Mouse (Mus musculus) spleen, adult 2 months (tissue): ENCODE measurements around the gene Kcnh6. TPM values are rescaled to one million over a fixed set of nuclear protein-coding genes. Genes with fewer than 3 reads are reported as not detected.
A peak's percentile ranks its signal among the peaks of the same experiment; 100 is the strongest.

Experiments used
- DNase-seq, 2 experiments: peaks; one replicate each; pipeline versions ENCODE4 v3.0.0 to v3.0.0-alpha.2; 2012 to 2021; ENCODE audit warnings: low spot score in 2 of 2, low read depth in 1 of 2
- H3K27ac ChIP-seq: fragments of 200-500 bp; 2 replicates; pipeline ENCODE4 v1.5.1; 2012; ENCODE audit warnings: low read length, inconsistent platforms; ENCODE audit not compliant: insufficient read depth
- H3K27me3 ChIP-seq: fragments of 200-500 bp; 2 replicates; pipeline ENCODE4 v1.6.1; 2012; ENCODE audit warnings: mild to moderate bottlenecking, moderate library complexity, low read length, inconsistent platforms; ENCODE audit not compliant: control insufficient read depth, insufficient read depth
- H3K36me3 ChIP-seq: fragments of 200-500 bp; 2 replicates; pipeline ENCODE4 v1.6.1; 2012; ENCODE audit warnings: mild to moderate bottlenecking, low read length, inconsistent platforms; ENCODE audit not compliant: control insufficient read depth, insufficient read depth
- H3K4me1 ChIP-seq: fragments of 200-500 bp; 2 replicates; pipeline ENCODE4 v1.6.1; 2011; ENCODE audit warnings: inconsistent platforms; ENCODE audit not compliant: control insufficient read depth, insufficient read depth, insufficient read length
- H3K4me3 ChIP-seq: fragments of 200-500 bp; 2 replicates; pipeline ENCODE4 v1.5.1; 2011; ENCODE audit warnings: mild to moderate bottlenecking, inconsistent platforms; ENCODE audit not compliant: insufficient read depth, insufficient read length; ENCODE audit errors: extremely low read depth
- CTCF ChIP-seq: fragments of 200-500 bp; IDR thresholded peaks from 2 replicates; pipeline ENCODE4 v1.5.1; 2011; ENCODE audit warnings: mild to moderate bottlenecking, inconsistent platforms; ENCODE audit not compliant: insufficient read depth, insufficient read length, insufficient replicate concordance; ENCODE audit errors: extremely low read depth
- POLR2A ChIP-seq: fragments of 200-500 bp; IDR thresholded peaks from 2 replicates; pipeline ENCODE4 v1.6.1; 2011; ENCODE audit warnings: low read depth, low read length, inconsistent platforms
- WGBS: fragments of 180-500 bp; shearing (Covaris S2); methylation state at CpG from one replicate; pipeline ENCODE4 v1.1.7; 2018; 5-methylcytosine and 5-hydroxymethylcytosine counted together
- polyA plus RNA-seq: library from polyadenylated mRNA; depleted of rRNA; stranded (reverse); fragments of >200 nt; gene quantifications from 2 replicates; pipeline ENCODE4 v1.2.3, GENCODE M21; 2012; rRNA removed

Kcnh6 gene
- polyA plus RNA-seq: 0.35 and 0.56 TPM in 2 replicates

GRCm38 (mm10) chr11:106007821-106008220 is at the start of gene Kcnh6:
Gene Kcnh6, plus strand, starts transcription at chr11:106008124.
- H3K4me3 ChIP-seq: no peak within 1 kb of the TSS
- H3K36me3 ChIP-seq: no peaks in the 10 kb centered on the region
- 0 out of 2 replicates have a peak, but pooled peaks cover 2% of the 10 kb centered on the region for H3K27me3 ChIP-seq
- peaks cover 4% of the 10 kb centered on the region; the same call in 1 of the 2 replicates for H3K4me1 ChIP-seq
- TF ChIP-seq CTCF (no peak), POLR2A (no peak)
- WGBS: under 1% methylated on average over 25 of the region's 25 CpGs
- H3K27ac ChIP-seq: no peak within 1 kb of the TSS
- peak in 1 of 2 experiments; percentile 40 for DNase-seq

GRCm38 (mm10) chr11:105958566-105958965 is 49.4 kb upstream of the Kcnh6 start:
- no peak for DNase-seq
- TF ChIP-seq POLR2A (no peak), CTCF (no peak)
- 62% methylated on average over 1 of the region's 1 CpGs for WGBS
- Histone ChIP-seq H3K4me3 (no peak overlapping the region), H3K27ac (no peak overlapping the region), H3K36me3 (no peaks in the 10 kb centered on the region), H3K27me3 (no peaks in the 10 kb centered on the region), H3K4me1 (peaks cover 5% of the 10 kb centered on the region)

DNA sequence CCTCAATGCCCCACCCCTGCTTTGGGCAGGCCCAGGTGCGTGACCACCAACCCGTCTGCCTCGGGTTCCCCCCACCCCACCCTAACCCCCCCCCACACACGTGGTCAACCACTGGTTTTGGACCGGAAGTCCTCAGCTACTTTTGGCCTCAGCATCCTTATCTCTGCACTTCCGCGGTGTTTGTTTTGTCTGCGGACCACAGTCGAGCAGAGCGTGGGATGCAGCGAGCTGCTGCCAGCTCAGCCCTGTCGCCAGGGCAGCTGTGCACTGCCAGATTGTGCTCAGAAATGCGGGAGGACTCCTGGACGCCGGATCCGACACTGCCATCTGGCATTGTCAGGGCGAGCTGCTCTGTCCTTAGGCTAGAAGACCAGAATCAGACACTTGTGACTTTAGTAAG is 48.6 kb upstream of the Kcnh6 start:
- no peaks in the 10 kb centered on the region for H3K27me3 ChIP-seq

GRCm38 (mm10) chr11:105964691-105965090 is 43.2 kb upstream of the Kcnh6 start:
- Histone ChIP-seq H3K4me1 (peaks cover 8% of the 10 kb centered on the region; the same call in 1 of the 2 replicates), H3K36me3 (no peaks in the 10 kb centered on the region), H3K27ac (no peak overlapping the region), H3K4me3 (no peak overlapping the region), H3K27me3 (peaks cover 8% of the 10 kb centered on the region; the same call in 1 of the 2 replicates)
- no peak for DNase-seq
- TF ChIP-seq POLR2A (no peak), CTCF (no peak)
- WGBS: 76% methylated on average over 5 of the region's 5 CpGs

More for the DNA sequence above, 48.6 kb upstream of the Kcnh6 start:
- 12% methylated on average over 17 of the region's 17 CpGs for WGBS
- no peak for TF ChIP-seq POLR2A
- TF ChIP-seq CTCF: no peak
- no peaks in the 10 kb centered on the region for H3K36me3 ChIP-seq
- no peak overlapping the region for H3K27ac ChIP-seq
- H3K4me1 ChIP-seq: peaks cover 5% of the 10 kb centered on the region
- H3K4me3 ChIP-seq: no peak overlapping the region
- DNase-seq: no peak

DNA sequence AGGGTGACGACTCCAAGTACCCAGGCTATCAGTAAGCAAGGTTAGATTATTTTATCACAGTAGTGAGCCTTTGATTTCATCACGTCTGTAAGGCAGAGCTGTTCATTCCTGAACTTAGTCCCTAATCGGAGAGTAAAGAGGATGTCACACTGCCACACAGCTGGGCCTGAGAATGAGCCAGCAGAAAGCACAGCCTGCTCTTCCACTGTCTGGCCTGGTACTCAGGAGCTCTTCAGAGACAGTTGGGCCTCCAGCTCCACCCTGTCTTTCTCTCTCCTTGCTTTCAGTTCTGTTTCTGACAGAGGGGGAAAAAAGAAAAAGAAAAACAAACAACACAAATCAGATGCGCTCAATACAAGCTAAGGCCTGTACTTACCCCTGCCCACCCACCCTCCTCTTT is 41.6 kb upstream of the Kcnh6 start:
- DNase-seq: no peak
- peaks cover 6% of the 10 kb centered on the region; the same call in 1 of the 2 replicates for H3K4me1 ChIP-seq
- no peak overlapping the region for H3K27ac ChIP-seq
- H3K4me3 ChIP-seq: no peak overlapping the region
- H3K36me3 ChIP-seq: no peaks in the 10 kb centered on the region
- peaks cover 8% of the 10 kb centered on the region; the same call in 1 of the 2 replicates for H3K27me3 ChIP-seq
- WGBS: 79% methylated on average over 4 of the region's 4 CpGs
- no peak for TF ChIP-seq CTCF
- no peak for TF ChIP-seq POLR2A

GRCm38 (mm10) chr11:105967741-105968574 is 40.0 kb upstream of the Kcnh6 start, which contains the start of gene Ace:
Gene Ace, plus strand, starts transcription at chr11:105967945.
- no peak for DNase-seq
- H3K27me3 ChIP-seq: peaks cover 8% of the 10 kb centered on the region; the same call in 1 of the 2 replicates
- TF ChIP-seq CTCF (no peak), POLR2A (no peak)
- H3K4me3 ChIP-seq: peak within 1 kb of the TSS; percentile 46; the same call in 1 of the 2 replicates
- H3K27ac ChIP-seq: no peak within 1 kb of the TSS
- 4% methylated on average over 70 of the region's 76 CpGs for WGBS
- H3K36me3 ChIP-seq: no peaks in the 10 kb centered on the region
- peaks cover 6% of the 10 kb centered on the region; the same call in 1 of the 2 replicates for H3K4me1 ChIP-seq

DNA sequence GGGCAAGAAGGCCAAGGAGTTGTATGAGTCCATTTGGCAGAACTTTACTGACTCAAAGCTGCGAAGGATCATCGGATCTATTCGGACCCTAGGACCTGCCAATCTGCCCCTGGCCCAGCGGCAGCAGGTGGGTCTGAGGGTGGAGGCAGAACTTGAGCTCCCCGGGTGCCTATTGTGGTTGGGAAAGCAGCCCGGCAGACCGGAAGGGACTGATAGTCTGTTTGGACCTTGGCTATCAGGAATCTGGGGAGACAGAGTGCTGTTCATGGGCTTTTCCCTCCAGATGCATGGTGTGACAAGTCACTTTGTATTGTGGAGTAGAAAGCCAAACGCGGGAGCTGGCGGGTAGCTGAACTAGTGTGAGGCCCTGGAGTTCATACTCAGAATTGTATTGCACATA is 39.0 kb upstream of the Kcnh6 start:
- H3K27me3 ChIP-seq: peaks cover 8% of the 10 kb centered on the region; the same call in 1 of the 2 replicates
- TF ChIP-seq CTCF (no peak), POLR2A (no peak)
- H3K4me3 ChIP-seq: no peak overlapping the region
- WGBS: 50% methylated on average over 10 of the region's 10 CpGs
- H3K27ac ChIP-seq: no peak overlapping the region
- peaks cover 6% of the 10 kb centered on the region; the same call in 1 of the 2 replicates for H3K4me1 ChIP-seq
- H3K36me3 ChIP-seq: no peaks in the 10 kb centered on the region
- DNase-seq: no peak
